Mouse (Mus musculus) kidney, adult 2 months (tissue): Measurements from ENCODE around the gene Lats2. TPM values are rescaled to one million over a fixed set of nuclear protein-coding genes. Genes with fewer than 3 reads are reported as not detected.
"Not testable (repeated sequence)": the region's sequence is repeated elsewhere in the genome, so short reads cannot be mapped to it uniquely, and the experiment has no call there.

Experiments used
- DNase-seq: peaks from one replicate; pipeline ENCODE4 v3.0.0; 2021
- H3K27ac ChIP-seq: fragments of 200-500 bp; 2 replicates; pipeline ENCODE4 v1.5.1; 2012; ENCODE audit warnings: low read depth, low read length, control low read depth, inconsistent platforms; ENCODE audit not compliant: insufficient read depth
- H3K27me3 ChIP-seq: fragments of 200-500 bp; replicated peaks from 2 replicates; pipeline ENCODE4 v1.6.1; 2012; ENCODE audit warnings: mild to moderate bottlenecking, moderate library complexity, low read length, inconsistent platforms; ENCODE audit not compliant: control insufficient read depth, insufficient read depth
- H3K36me3 ChIP-seq: fragments of 200-500 bp; 2 replicates; pipeline ENCODE4 v1.6.1; 2012; ENCODE audit warnings: mild to moderate bottlenecking, moderate library complexity, low read length, inconsistent platforms; ENCODE audit not compliant: control insufficient read depth, insufficient read depth
- H3K4me1 ChIP-seq: fragments of 200-500 bp; 2 replicates; pipeline ENCODE4 v1.6.1; 2011; ENCODE audit warnings: low read length; ENCODE audit not compliant: control insufficient read depth, insufficient read depth
- H3K4me3 ChIP-seq: fragments of 200-500 bp; 2 replicates; pipeline ENCODE4 v1.5.1; 2011; ENCODE audit warnings: mild to moderate bottlenecking, low read depth, low read length, control low read depth; ENCODE audit not compliant: insufficient read depth
- CTCF ChIP-seq: fragments of 200-500 bp; conservative IDR thresholded peaks from 2 replicates; pipeline ENCODE4 v1.5.1; 2011; ENCODE audit warnings: low read depth, mild to moderate bottlenecking, control low read depth, low read length, moderate library complexity, mixed read lengths; ENCODE audit not compliant: insufficient read depth, insufficient read length
- POLR2A ChIP-seq: fragments of 200-500 bp; IDR thresholded peaks from one replicate; pipeline ENCODE4 v1.6.1; 2011; ENCODE audit warnings: low read depth, low read length, control low read depth
- WGBS: fragments of 180-500 bp; shearing (Covaris S2); methylation state at CpG from one replicate; pipeline ENCODE4 v1.1.7; 2018; 5-methylcytosine and 5-hydroxymethylcytosine counted together
- polyA plus RNA-seq: library from polyadenylated mRNA; depleted of rRNA; stranded (reverse); fragments of >200 nt; gene quantifications from 2 replicates; pipeline ENCODE4 v1.2.3, GENCODE M21; 2012; rRNA removed

Lats2 gene
- polyA plus RNA-seq, 1 experiment: 31.1 TPM

DNA sequence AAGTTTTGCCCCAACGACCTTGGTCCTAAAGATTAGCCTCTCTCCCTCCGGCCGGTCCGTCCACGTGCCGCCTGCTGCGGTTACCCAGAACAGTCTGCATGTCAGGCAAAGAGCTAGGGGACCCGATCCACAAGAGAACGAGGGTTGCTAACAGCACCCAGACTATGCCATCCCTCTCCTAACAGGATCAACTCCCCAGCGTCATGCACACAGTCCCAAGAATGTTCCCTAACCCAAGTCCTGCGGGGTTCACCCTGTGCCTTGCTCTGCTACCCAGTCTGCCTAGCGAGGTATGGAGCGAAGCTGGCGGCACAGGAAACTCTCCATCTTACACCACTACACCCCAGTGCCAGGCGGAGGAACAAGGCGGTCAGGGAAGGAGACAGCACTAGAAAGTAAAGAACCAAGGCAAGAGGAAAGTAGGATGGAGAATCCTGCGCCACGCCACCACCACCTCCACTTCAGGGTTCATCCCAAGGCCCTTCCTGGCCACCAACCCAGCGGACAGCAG, 93.8 kb downstream of the Lats2 start:
- DNase-seq: peak; percentile 47
- Histone ChIP-seq H3K27me3 (no peaks in the 10 kb centered on the region), H3K4me3 (peak overlapping the region; percentile 95), H3K36me3 (no peaks in the 10 kb centered on the region), H3K27ac (peak overlapping the region; percentile 7), H3K4me1 (no peaks in the 10 kb centered on the region)
- under 1% methylated on average over 19 of the region's 19 CpGs for WGBS
- TF ChIP-seq POLR2A (no peak), CTCF (no peak)

GRCm38 (mm10) chr14:57663630-57664029, 94.6 kb downstream of the Lats2 start:
- Histone ChIP-seq H3K27me3 (no peaks in the 10 kb centered on the region), H3K4me3 (no peak overlapping the region), H3K36me3 (no peaks in the 10 kb centered on the region), H3K4me1 (no peaks in the 10 kb centered on the region), H3K27ac (no peak overlapping the region)
- 18% methylated on average over 1 of the region's 1 CpGs for WGBS
- TF ChIP-seq POLR2A (no peak), CTCF (no peak)
- no peak for DNase-seq

DNA sequence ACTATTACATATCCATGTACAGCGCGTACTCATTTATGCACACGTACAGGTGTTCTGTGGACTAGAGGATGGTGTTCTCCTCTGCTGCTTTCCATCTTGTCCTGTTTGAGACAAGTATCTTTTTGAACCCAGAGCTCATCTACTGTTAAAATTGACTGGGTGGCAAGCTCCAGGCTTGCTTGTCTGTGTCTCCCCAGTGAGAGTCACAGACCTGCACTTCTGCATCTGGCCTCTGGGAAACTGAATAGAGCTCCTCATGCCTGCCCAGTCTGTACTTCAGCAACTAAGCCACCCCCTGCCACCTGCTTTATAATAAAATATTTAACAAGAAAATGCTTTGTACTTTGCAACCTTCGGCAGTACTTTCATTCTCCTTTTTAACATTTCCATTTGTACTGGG, 99.9 kb downstream of the Lats2 start:
- no peaks in the 10 kb centered on the region for H3K27me3 ChIP-seq
- TF ChIP-seq POLR2A (no peak), CTCF (0 out of 2 replicates have a peak, but pooled peaks have one; percentile 12)
- H3K4me3 ChIP-seq: no peak overlapping the region
- no peaks in the 10 kb centered on the region for H3K4me1 ChIP-seq
- no peaks in the 10 kb centered on the region for H3K36me3 ChIP-seq
- WGBS: 93% methylated on average over 4 of the region's 4 CpGs
- no peak for DNase-seq
- H3K27ac ChIP-seq: no peak overlapping the region

DNA sequence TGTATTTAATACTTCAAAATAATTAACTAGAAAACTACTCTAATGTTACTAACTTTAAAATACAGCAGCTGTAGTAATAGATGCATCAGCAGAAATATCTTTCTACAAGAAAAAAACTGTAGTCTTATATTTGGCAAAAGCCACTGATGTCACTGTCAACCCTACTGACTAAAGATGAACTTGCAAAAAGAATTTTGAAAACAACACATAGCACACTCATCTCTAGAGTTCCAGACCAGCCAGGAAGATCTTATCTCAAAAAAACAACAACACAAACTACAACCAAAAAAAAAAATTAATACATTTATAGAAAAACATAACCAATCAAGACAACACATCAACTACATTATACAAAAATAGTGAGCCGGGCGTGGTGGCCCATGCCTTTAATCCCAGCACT, 100.7 kb downstream of the Lats2 start:
- no peaks in the 10 kb centered on the region for H3K4me1 ChIP-seq
- no peaks in the 10 kb centered on the region for H3K27me3 ChIP-seq
- H3K27ac ChIP-seq: no peak overlapping the region
- no peak overlapping the region for H3K4me3 ChIP-seq
- TF ChIP-seq POLR2A: no peak
- TF ChIP-seq CTCF: no peak
- 95% methylated on average over 2 of the region's 2 CpGs for WGBS
- no peaks in the 10 kb centered on the region for H3K36me3 ChIP-seq
- no peak for DNase-seq

DNA sequence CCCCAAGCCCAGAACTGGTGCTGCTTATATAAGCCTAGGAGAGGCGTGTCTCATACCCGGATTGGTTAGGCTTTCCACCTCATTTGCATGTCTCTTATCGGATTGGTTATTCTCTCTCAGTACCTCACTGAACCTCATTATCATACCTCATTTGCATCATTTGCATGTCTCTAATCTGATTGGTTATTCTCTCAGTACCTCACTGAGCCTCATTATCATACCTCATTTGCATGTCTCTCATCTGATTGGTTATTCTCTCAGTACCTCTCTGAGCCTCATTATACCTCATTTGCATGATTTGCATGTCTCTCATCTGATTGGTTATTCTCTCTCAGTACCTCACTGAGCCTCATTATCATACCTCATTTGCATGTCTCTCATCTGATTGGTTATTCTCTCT, 101.7 kb downstream of the Lats2 start:
- H3K4me3 ChIP-seq, H3K27ac ChIP-seq, DNase-seq, H3K4me1 ChIP-seq, H3K27me3 ChIP-seq, H3K36me3 ChIP-seq: not testable (repeated sequence)
- WGBS: 95% methylated on average over 3 of the region's 3 CpGs

- DNase-seq: no peak
- no peak overlapping the region for H3K4me3 ChIP-seq
- no peak overlapping the region for H3K27ac ChIP-seq
- no peaks in the 10 kb centered on the region for H3K36me3 ChIP-seq
- TF ChIP-seq POLR2A (no peak), CTCF (no peak)
- H3K27me3 ChIP-seq: no peaks in the 10 kb centered on the region
- no peaks in the 10 kb centered on the region for H3K4me1 ChIP-seq
Measured at GRCm38 (mm10) chr14:57649501-57649900, 108.7 kb downstream of the Lats2 start.

- H3K4me1 ChIP-seq: no peaks in the 10 kb centered on the region
- no peak overlapping the region for H3K4me3 ChIP-seq
- WGBS: 80% methylated on average over 4 of the region's 4 CpGs
- no peaks in the 10 kb centered on the region for H3K27me3 ChIP-seq
- peaks cover 1% of the 10 kb centered on the region; the same call in 1 of the 2 replicates for H3K36me3 ChIP-seq
- no peak overlapping the region for H3K27ac ChIP-seq
- TF ChIP-seq POLR2A: no peak
- no peak for TF ChIP-seq CTCF
- no peak for DNase-seq
Measured at GRCm38 (mm10) chr14:57646155-57646554, 112.0 kb downstream of the Lats2 start.

Other genes with a start within 250 kb of the Lats2 start
- 1.5 and 3.0 TPM in 2 replicates for gene Il17d, start 233.6 kb downstream of the Lats2 start, polyA plus RNA-seq
- 21.7 and 24.4 TPM in 2 replicates for gene Eef1akmt1, start 186.8 kb downstream of the Lats2 start, polyA plus RNA-seq
- gene Xpo4, start 93.0 kb downstream of the Lats2 start, polyA plus RNA-seq: 2.8 and 3.4 TPM in 2 replicates
- gene Gm49361, start 12.3 kb downstream of the Lats2 start, polyA plus RNA-seq: not detected in 2 replicates
- 5.6 and 7.0 TPM in 2 replicates for gene Sap18, start 39.8 kb upstream of the Lats2 start, polyA plus RNA-seq
- 0.09 and 0.15 TPM in 2 replicates for gene Ska3, start 67.8 kb upstream of the Lats2 start, polyA plus RNA-seq
- 72.7 and 81.0 TPM in 2 replicates for gene Mrpl57, start 67.8 kb upstream of the Lats2 start, polyA plus RNA-seq
- 2.6 and 3.7 TPM in 2 replicates for gene Zdhhc20, start 131.9 kb upstream of the Lats2 start, polyA plus RNA-seq
- gene Micu2, start 240.9 kb upstream of the Lats2 start, polyA plus RNA-seq: 20.8 and 24.8 TPM in 2 replicates